Mouse (Mus musculus) kidney, postnatal 10 days (tissue): ENCODE measurements at regions not wholly inside any gene's neighbourhood (a gene's known extent, or its start where the extent isn't known, plus 50 kb on each side); places are given as distances from the start of the nearest gene placed in this dataset.

Experiments
- DNase-seq: peaks from one replicate; pipeline ENCODE4 v3.0.0; 2021; ENCODE audit warnings: mixed read lengths

- no peak for DNase-seq
Observed at GRCm38 (mm10) chr6:11796361-11796760, 110.9 kb downstream of the Ndufa4 start.

GRCm38 (mm10) chr6:11793366-11793765 lies 113.9 kb downstream of the Ndufa4 start:
- peak; percentile 74 for DNase-seq

- no peak for DNase-seq
Observed at GRCm38 (mm10) chr6:11792186-11792585, 115.1 kb downstream of the Ndufa4 start.

GRCm38 (mm10) chr6:11791056-11791455 lies 116.2 kb downstream of the Ndufa4 start:
- DNase-seq, result peak; percentile 6

GRCm38 (mm10) chr6:11773992-11774391 lies 133.3 kb downstream of the Ndufa4 start:
- DNase-seq, result no peak

- peak; percentile 16 for DNase-seq
Observed at GRCm38 (mm10) chr6:11762912-11763311, 144.4 kb downstream of the Ndufa4 start.

- DNase-seq, result no peak
Observed at GRCm38 (mm10) chr6:11737667-11738066, 169.6 kb downstream of the Ndufa4 start.

- DNase-seq, result no peak
Observed at GRCm38 (mm10) chr6:11731126-11731525, 176.2 kb downstream of the Ndufa4 start.

- no peak for DNase-seq
Observed at GRCm38 (mm10) chr6:11730667-11731066, 176.6 kb downstream of the Ndufa4 start.

GRCm38 (mm10) chr6:11727806-11728205 lies 179.5 kb downstream of the Ndufa4 start:
- no peak for DNase-seq

GRCm38 (mm10) chr6:11727370-11727769 lies 179.9 kb downstream of the Ndufa4 start:
- DNase-seq, result peak; percentile 49

GRCm38 (mm10) chr6:11723519-11723918 lies 183.8 kb downstream of the Ndufa4 start:
- no peak for DNase-seq

GRCm38 (mm10) chr6:11720274-11720673 lies 187.0 kb downstream of the Ndufa4 start:
- no peak for DNase-seq

- DNase-seq, result no peak
Observed at GRCm38 (mm10) chr6:11710581-11710980, 196.7 kb downstream of the Ndufa4 start.

- DNase-seq, result no peak
Observed at GRCm38 (mm10) chr6:11709465-11709864, 197.8 kb downstream of the Ndufa4 start.
